Mouse (Mus musculus): ENCODE measurements at regions not wholly inside any gene's neighbourhood (a gene's known extent, or its start where the extent isn't known, plus 50 kb on each side); places are given as distances from the start of the nearest gene placed in this dataset.
"Not testable (repeated sequence)": the region's sequence is repeated elsewhere in the genome, so short reads cannot be mapped to it uniquely, and the experiment has no call there.

DNA sequence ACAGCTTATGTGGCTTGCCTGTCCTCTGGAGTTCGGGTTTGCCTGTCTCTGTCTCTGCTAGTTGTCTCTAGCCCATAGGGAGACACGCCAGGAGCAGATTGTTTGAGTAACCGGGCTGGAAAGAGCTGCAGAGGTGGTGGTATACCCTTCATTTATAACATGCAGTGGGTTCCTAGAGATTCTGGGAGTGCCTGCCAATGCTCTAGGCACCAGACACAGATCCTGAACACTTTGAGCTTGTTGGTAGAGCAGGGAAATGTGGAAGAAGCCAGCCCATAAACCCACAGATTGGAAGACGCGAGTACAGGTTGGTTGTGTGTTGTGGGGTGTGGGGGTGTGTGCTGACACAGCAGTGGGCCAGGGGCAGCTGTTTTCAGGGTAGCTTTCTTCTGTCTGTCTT lies 255.9 kb downstream of the Diras2 start:
- DNase-seq = no peak

DNA sequence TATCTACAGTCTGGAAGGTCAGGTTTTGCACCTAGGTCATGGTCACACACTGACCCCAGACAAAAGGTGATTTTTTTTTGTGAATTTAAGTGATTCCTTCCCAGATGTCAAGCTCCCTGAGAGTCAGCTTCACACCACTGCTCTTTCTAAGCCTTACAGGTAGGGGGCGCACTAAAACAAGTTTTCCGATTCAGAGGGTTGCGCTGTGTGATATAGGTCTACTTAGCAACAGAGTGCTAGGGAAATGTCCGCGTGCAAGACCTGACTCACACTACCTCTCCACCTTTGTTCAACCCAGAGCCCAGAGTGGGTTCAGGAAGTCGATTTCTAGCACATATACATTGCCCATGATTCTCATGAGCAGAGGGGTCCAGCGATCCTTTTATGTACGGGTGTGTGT lies 255.4 kb downstream of the Diras2 start:
- DNase-seq = peak; percentile 16

DNA sequence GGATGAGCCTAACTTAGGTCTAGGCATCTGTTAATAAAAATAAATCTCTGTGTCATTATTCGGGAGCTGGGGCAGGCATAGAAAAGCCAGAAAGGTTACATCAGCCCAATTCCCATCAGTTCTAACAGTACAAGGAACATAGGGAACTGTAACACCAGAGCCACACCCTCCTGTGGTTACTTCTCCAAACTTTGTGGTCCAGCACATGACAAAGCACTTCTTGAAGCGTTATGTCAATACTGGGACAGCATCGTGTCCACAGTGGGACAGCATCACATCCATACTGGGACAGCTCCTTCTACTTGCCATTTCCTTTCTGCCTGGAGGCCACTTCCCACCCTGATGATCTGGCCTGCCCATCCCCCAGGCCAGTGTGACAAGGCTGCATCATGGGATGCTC lies 253.9 kb downstream of the Diras2 start:
- no peak for DNase-seq

DNA sequence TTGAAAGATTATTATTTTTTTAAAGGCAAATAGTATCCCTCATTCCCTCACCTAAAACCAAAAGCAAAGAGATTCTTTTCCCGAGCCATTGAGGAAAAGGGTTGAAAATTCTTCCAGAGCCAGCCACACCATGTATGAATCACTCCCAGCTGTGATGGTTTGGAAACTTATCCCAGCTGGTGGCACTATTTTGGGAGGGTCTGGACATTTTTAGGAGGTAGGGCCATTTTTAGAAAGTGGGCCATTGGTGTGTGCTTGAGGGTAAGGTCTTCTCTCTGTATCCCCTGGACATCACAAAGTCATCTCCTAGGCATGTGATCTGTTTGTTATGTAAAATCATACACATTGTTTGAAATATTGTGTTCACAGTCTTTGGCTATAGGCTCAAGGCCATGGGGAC lies 252.2 kb downstream of the Diras2 start:
- DNase-seq = no peak

DNA sequence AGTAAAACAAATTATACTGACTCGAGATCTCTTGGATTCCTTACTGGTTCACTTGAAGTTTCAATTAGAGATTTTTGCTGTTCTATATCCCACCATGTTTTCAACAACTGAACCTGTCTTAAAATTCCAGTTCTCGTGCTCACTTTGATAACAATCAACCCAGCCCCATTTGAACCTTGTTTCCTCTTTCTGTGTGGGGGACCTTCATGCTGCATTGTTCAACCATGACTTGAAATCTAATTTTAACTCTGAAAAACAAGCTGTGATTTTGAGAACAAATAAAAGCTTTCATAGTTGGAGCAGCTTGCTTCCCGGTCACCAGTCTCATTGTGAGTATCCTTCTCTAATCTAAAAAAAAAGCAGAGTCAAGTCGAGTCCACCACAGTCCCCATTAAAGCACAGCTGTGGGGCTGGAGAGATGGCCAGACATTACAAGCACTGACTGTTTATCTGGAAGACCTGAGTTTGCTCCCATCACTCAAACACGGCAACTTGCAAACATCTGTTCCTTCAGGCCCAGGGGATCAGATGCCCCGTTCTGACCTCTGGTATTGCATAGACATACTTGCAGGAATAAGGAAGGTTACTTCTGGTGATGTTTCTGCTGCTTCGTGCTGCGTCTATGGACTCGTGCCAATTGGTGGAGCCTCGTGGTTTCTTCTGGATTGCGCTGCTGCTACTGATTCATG lies 251.7 kb downstream of the Diras2 start:
- DNase-seq = no peak

DNA sequence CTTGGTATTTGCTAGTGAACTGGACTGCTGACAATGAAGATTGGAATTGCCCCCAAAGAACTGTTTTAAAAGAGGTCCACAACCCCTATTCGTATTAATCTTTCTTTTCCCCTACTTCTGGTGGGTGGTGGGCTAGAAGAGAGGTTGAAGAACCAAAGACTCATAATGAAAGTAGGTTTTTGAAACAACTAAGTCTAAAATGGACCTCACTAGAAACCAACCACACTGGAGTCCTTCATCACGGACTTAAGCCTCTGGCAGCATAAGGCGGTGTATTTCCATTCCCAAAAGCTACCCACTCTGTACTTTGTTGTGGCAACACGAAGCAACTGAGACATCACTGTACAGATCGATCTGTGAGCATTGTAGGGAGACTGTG lies 251.1 kb downstream of the Diras2 start:
- DNase-seq = no peak

DNA sequence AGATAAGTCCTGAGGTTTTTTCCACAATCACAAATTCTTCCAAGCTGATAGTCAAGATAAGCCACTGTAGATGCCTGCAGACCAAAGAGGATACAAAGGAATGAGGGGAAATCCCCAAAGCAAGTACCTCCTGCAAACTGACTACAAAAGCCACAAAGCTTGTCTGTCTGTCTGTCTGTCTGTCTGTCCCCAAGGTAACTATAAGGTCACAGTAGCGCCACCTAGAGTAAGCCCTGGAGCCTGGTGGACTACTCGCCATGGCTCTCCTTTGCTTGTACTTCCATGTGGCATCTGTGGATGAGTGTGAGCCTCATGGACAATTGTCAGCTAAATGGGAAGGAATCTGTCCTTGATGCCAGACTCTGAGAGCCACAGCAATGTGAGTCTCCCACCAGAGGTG lies 249.8 kb downstream of the Diras2 start:
- no peak for DNase-seq

DNA sequence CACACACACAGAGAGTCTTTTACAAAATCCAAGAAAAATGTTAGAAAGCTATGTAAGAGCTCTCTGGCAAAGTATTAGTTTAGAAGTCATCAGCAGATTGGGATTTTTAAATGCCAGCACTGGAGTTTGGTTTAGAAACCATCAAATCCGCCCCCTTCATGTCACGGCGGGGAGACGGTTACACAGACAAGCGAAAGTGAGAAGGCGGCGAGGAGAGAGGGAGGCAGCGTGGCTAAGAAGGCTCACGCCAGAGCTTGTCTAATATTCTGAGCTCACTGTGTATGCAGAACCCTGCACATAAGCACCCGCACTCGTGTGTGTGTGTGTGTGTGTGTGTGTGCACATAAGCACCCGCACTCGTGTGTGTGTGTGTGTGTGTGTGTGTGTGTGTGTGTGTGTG lies 248.6 kb downstream of the Diras2 start:
- no peak for DNase-seq

DNA sequence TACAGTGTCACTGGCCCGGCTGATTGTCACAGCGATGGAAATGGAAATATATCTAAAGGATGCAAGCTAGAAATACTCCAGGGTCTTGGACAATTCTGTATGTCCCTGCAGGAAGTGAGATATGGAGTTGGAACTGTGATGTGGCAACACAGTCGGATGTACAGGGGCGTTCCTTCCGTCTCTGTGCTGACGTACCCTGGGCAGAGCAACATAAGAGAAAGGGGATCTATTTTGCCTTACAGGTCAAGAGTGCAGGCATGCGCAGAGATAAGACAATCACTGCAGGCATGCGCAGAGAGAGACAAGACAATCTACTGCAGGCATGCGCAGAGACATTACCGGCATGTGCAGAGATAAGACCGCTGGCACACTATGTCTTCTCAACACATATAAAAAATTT lies 247.6 kb downstream of the Diras2 start:
- no peak for DNase-seq

DNA sequence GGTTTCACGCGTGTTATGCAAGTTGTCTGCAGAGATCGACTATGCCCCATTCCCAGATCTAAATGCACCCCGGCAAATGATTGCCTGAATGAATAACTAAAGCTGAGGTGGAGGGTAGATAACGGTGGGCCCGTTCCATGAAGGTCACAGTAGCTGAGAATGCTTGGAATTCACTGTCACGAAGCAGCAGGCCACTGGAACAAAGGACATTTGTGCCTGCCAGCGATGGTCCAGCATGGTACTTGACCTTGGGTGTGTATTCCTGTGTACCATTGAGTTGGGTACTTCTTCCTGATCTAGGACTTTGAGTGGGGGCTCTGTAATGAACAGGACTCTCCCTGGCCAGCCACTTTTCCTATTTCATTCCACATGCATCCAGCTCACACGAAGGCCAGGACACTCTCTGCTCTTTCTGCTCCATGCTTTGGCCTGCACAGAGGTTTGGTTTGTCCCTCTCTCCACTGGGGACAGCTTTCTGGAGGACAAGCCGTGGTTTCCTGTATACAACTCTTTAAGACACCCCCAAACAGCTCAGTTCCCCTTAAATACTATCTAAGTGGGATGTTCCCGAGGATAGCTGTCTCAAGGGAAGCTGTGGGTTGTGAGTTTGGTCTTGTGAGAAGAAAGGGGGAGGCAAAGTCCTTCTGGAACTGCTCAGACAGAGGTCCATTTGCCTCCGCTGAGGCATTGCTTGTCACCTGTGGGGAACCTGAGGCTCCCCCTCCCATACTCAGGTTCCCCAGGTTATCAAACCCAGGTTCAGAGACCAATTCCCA lies 246.9 kb downstream of the Diras2 start:
- no peak for DNase-seq

DNA sequence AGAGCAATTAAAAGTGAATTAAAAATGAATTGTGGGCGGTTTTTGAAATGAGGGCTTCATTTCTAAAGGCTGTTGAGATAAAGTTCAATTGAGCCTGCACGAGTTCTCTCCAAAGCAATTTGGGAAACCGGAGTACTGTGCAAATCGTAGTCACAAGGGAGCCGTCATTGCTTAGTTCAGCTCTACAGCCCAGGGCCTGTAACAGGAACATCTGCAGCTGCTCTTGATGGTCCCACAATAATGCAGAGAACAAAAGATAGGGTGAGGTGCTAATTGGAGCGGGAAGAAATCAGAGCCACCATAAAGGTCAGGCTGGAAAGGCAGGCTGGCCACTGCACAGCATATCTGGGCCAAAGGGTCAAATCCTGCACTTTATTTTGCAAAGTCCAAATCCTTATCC lies 242.7 kb downstream of the Diras2 start:
- DNase-seq = no peak

DNA sequence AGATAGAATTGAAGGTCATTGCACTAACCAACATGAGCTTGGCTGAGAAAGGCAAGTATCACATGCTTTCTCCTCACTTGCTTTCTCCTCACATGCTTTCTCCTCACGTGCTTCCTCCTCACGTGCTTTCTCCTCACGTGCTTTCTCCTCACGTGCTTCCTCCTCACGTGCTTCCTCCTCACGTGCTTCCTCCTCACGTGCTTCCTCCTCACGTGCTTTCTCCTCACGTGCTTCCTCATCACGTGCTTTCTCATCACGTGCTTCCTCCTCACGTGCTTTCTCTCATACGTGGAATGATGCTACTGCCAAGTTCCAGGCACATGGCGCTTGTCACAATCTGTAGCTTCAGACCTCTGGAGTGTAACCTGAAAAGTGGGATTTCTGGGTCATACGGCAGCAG lies 235.2 kb downstream of the Diras2 start:
- no peak for DNase-seq

DNA sequence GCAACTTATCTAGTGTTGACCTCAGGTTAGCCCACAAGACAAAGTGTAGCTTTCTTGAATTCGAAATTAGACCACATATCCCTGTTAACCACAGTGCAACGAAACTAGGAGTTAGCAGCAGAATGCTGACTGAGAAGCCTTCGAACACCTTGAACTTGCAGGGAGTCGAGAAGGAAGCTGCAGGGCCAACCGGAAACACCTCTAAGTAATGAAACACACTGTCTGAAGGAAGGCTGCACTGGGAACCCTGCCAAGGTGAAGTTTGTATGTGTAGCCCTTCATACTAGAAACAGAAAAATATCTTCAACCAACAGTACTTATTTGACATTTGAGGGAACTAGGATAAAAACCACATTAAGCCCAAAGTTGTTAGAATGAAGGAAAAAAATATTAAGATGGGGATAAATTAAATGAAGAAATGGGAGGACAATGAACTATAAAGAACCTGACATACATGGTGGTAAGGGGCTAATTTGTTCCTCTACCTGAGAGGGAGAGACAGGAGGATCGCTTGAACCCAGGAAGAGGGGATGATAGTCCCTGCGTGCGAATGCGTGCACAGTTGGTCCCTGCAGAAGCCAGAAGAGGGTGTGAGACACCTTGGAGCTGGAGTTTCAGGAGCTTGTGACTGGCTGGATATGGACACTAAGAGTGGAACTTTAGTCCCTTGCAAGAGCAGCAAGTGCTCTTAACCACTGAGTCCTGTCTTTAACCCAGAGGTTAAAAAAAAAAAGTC lies 234.4 kb downstream of the Diras2 start:
- no peak for DNase-seq

DNA sequence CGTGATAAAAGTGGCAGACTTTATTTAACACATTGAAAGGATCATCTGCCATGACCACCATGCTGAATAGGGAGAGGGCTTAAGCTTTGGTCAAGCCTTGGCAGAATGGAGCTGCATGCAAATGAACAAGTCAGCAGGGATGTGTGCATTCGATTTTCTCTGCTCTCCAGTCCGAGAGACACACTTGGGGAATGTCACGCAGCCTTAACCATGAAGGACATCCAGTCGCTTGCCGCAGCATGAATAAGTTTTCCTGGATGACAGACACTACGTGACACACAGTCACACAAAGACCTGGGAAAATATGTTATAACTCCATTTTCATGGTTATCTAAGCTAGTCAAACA lies 233.8 kb downstream of the Diras2 start:
- DNase-seq = no peak

DNA sequence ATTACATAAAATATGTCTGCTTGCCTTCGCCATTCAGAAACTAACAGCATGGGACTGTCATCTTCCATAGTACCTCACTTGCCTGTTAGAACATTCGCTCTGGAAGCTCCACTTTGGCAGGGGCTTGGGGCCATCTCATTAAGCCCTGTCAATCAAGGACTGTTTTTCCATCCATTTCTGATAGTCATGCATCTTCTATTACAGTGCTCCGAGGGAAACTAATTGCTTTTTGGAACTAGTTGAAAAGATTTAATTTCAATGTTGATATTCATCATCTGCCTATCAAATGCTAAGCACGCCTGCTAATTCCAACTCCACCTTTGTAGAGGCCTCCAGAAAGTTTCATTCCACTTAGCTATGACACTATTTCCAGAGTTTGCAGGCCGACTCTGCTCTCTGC lies 232.7 kb downstream of the Diras2 start:
- DNase-seq = no peak

DNA sequence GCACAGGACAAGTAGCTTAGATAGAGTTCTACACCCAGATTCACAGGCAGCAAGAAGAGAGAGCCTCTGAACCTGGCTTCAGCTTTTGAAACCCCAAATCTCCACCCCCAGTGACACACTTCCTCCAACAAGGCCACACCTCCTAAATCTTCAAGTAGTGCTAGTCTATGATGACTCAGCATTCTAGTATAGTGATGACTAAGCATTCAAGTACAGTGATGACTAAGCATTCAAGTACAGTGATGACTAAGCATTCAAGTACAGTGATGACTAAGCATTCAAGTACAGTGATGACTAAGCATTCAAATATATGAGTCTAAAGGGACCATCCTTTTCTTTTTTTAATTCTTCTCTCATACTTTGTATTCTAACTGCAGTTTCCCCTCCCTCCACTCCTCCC lies 225.8 kb downstream of the Diras2 start:
- DNase-seq = not testable (repeated sequence)

DNA sequence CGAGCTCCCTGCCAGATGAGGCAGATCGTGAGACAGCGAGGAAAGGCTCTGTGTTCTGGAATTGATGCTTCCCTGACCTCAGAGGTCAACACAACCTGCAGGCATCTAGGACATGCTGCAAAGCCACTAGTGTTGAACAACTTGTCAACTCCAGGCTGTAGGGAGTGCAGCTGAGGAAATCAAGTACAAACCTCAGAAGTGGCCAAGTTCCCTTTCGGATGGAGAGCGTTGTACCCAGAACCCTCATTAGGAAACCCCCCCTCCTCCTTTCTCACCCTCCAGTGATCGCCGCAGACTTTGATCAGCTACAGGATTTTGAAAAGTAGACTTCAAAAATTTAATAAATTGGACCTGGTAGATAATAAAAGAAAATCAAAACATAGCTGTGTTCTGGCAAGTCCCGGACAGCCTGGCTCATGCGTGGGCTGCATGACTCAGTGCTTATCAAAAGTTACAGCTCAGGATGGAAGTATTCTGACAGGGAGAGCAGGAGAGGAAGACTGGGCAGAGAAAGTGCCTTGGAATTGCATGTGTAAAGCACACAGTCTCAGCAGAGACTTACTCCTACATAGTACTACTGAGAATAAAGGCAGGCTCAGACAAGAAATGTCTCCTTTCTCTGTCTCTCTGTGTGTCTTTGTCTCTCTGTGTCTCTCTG lies 224.2 kb downstream of the Diras2 start:
- no peak for DNase-seq

DNA sequence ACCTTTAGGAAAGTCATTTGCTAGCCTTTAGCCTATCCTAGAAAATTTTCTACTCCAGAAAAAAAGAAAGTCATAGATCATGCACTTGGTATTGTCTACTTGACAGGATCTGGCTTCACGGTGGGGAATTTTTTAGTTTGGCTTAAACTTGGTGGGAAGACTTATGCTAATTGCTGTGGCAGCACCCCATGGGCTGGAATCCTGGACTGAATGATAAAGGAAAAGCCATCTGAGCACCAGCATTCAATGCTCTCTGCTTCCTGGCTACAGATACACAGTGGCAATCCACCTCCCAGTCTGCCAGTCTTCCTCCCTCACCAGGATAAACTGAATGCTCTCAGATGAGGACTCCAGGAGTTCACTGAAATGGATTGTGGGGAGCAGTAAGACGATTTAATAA lies 220.1 kb downstream of the Diras2 start:
- DNase-seq = no peak

DNA sequence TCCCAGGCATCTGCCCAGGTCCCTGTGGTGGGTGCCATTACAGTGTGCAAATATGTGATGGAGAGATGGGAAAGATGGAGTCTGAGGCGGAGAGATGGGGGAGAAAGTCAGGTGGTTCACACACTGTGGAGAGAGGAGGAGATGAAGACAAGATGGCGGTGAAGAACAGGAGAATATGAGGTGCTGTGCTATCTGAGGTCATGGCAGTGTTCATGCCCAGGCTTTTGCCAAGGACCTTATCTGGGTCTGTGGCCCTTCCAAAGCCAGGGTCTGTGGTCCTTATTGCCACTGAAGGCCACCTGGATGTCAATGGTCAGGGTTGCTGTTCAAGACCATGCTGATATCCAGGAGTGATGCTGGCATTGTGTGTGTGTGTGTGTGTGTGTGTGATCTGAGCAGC lies 212.8 kb downstream of the Diras2 start:
- DNase-seq = no peak

DNA sequence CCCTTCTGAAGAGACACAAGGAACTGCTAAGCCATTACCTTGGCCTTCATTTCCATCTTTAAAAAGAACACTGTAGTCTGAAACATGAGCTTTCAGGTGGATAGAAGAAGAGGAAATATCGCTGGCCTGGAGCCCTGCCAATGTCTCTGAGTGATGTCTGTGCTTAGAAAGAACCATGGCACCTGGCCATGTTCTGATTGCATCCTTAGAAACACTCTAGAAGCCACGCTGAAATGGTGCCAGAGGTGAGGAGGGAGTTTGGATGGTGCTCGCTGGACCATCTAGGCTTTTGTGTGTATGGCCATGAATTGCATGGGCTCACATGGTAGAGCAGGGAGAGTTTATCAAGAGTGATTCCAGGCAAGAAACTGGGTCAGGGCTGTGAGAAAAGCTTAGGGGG lies 207.4 kb downstream of the Diras2 start:
- no peak for DNase-seq

DNA sequence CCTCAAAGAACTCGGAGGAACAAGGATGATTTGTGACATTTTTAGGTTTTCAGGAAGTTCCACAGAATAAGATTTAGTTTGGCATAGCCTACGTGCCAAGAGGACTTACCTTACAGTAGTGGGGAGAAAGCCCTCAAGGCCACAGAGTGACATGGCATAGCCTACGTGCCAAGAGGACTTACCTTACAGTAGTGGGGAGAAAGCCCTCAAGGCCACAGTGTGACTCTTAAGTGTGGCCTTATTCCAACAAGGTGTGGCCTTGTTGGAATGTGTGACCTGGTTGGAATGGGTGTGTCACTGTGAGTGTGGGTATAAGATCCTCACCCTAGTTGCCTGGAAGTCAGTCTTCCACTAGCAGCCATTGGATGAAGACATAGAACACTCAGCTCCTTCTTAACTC lies 206.7 kb downstream of the Diras2 start:
- not testable (repeated sequence) for DNase-seq

DNA sequence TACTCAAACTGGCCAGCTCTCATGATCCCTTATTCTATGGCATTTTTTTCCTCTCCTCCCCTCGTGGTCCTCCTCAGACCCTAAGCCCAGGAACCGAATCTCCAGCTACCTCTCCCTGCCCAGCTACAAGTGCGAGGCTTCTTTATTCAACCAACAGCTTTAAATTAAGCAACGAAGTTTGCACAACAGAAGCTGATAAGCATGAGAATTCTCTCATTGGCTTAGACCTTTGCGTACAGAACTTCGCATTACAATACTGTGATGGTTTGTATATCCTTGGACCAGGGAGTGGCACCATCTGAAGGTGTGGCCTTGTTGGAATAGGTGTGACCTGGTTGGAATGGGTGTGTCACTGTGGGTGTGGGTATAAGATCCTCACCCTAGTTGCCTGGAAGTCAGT lies 205.4 kb downstream of the Diras2 start:
- not testable (repeated sequence) for DNase-seq

DNA sequence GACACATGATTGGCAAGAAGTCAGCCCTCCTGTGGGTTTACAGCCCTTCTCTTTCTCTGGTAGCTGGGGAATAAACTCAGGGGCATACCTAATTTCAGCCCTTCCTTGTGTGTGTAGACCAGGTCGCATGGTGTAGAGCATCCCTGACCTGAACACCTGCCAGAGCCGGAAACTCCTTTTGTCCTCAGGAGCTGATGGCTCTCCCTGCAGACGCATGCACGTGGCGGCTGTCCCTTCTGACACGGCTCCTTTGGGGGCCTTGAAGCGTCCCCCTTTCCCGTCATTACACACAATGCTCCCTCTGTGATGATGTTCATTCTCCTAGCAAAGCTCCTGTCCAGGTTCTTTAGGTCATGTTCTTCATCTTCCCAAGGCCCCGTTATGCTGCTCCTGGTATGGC lies 203.3 kb downstream of the Diras2 start:
- no peak for DNase-seq
